8 mouse cellular contexts compared by ENCODE assay signal in the genomic region with DNA sequence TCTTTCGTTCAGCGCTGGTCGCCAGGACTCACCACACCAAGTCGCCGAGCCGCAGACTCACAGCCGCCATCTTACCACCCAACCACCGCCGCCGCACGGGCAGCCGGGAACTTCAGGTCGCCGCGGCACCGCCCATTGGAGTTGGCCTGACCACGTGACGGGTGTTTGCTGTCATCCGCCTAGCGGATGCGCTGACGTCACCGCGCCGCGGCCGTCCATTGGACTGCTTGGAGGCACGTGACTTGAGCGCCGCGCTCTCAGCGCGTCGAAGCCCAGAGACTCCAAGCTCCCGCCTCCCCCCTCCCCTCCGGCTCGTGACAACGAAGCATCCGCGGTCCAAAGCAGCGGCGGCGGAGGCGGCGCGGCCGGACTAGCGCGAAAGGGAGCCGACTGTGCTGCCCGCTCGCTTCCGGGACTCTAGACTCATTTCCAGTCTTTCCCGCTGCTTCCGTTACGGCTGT. TPM values are rescaled to one million over a fixed set of nuclear protein-coding genes. Genes with fewer than 3 reads are reported as not detected.
DNase-seq lines count a peak whose midpoint lies in the region; ATAC-seq lines count a peak whose summit lies in the region.

Gene Glyr1 (minus strand): TSS at position 90 of the 461 bp plus-strand sequence.
Gene Ubn1 (plus strand): TSS at position 284 of the 461 bp plus-strand sequence.

- peak; percentile 99 for ATAC-seq in heart, embryonic 13.5 days (ENCODE audit: extremely low read depth, insufficient number of reproducible peaks, low FRiP score, low TSS enrichment)
- peak; percentile 96 for ATAC-seq in liver, embryonic 12.5 days
- peak; percentile 99 for ATAC-seq in stomach, embryonic 15.5 days (ENCODE audit: insufficient read depth, low FRiP score, low read depth)

- peak within 1 kb of the TSS; percentile 88 for H3K4me2 ChIP-seq in heart, embryonic 13.5 days
- H3K4me2 ChIP-seq in liver, embryonic 12.5 days: peak within 1 kb of the TSS; percentile 92
- H3K4me2 ChIP-seq in stomach, embryonic 15.5 days: peak within 1 kb of the TSS; percentile 87

- peak within 1 kb of the TSS; percentile 87 for H3K4me3 ChIP-seq in brown adipose tissue, adult 24 weeks (ENCODE audit: insufficient read depth, low read depth, low read length)
- peak within 1 kb of the TSS; percentile 96 for H3K4me3 ChIP-seq in heart, embryonic 13.5 days
- H3K4me3 ChIP-seq in liver, embryonic 12.5 days: peak within 1 kb of the TSS; percentile 99
- H3K4me3 ChIP-seq in stomach, embryonic 15.5 days (replicated peaks): peak within 1 kb of the TSS; percentile 97

- DNase-seq in CD4-positive, CD25-positive, alpha-beta regulatory T cell, adult 2 months (ENCODE audit: low read depth, low spot score): peak; percentile 100
- DNase-seq in fat pad, adult 2 months (ENCODE audit: extremely low read depth, low read depth, low spot score): peak; percentile 90
- DNase-seq in kidney, postnatal 10 days: peak; percentile 100
- peak; percentile 99 for DNase-seq in natural killer cell, adult 2 months (ENCODE audit: low spot score in 2 of 2)

- peak within 1 kb of the TSS; percentile 97 for H3K9ac ChIP-seq in heart, embryonic 13.5 days
- H3K9ac ChIP-seq in liver, embryonic 12.5 days: peak within 1 kb of the TSS; percentile 96
- peak within 1 kb of the TSS; percentile 95 for H3K9ac ChIP-seq in stomach, embryonic 15.5 days

- no peaks in the 10 kb centered on the region for H3K9me3 ChIP-seq in heart, embryonic 13.5 days
- H3K9me3 ChIP-seq in liver, embryonic 12.5 days (replicated peaks): no peaks in the 10 kb centered on the region
- no peaks in the 10 kb centered on the region for H3K9me3 ChIP-seq in stomach, embryonic 15.5 days

- no peaks in the 10 kb centered on the region for H3K27me3 ChIP-seq in heart, embryonic 13.5 days (replicated peaks)
- H3K27me3 ChIP-seq in liver, embryonic 12.5 days (replicated peaks): no peaks in the 10 kb centered on the region
- no peaks in the 10 kb centered on the region for H3K27me3 ChIP-seq in stomach, embryonic 15.5 days (replicated peaks)

- peak within 1 kb of the TSS; percentile 94 for H3K27ac ChIP-seq in brown adipose tissue, adult 24 weeks (replicated peaks; ENCODE audit: low read depth, low read length)
- H3K27ac ChIP-seq in heart, embryonic 13.5 days (replicated peaks): peak within 1 kb of the TSS; percentile 98
- peak within 1 kb of the TSS; percentile 96 for H3K27ac ChIP-seq in liver, embryonic 12.5 days
- peak within 1 kb of the TSS; percentile 98 for H3K27ac ChIP-seq in stomach, embryonic 15.5 days

- under 1% methylated on average over 51 of the region's 56 CpGs for WGBS in heart, embryonic 13.5 days
- under 1% methylated on average over 56 of the region's 56 CpGs for WGBS in liver, embryonic 12.5 days (ENCODE audit: insufficient replicate concordance)
- under 1% methylated on average over 56 of the region's 56 CpGs for WGBS in stomach, embryonic 15.5 days

- peaks cover 44% of the 10 kb centered on the region for H3K36me3 ChIP-seq in heart, embryonic 13.5 days
- peaks cover 47% of the 10 kb centered on the region for H3K36me3 ChIP-seq in liver, embryonic 12.5 days
- H3K36me3 ChIP-seq in stomach, embryonic 15.5 days: peaks cover 20% of the 10 kb centered on the region

- H3K4me1 ChIP-seq in brown adipose tissue, adult 24 weeks (ENCODE audit: control insufficient read depth, insufficient read depth, insufficient read length, low read length): no peaks in the 10 kb centered on the region; the same call in 1 of the 2 replicates
- H3K4me1 ChIP-seq in heart, embryonic 13.5 days: peaks cover 30% of the 10 kb centered on the region
- peaks cover 36% of the 10 kb centered on the region for H3K4me1 ChIP-seq in liver, embryonic 12.5 days
- H3K4me1 ChIP-seq in stomach, embryonic 15.5 days: peaks cover 16% of the 10 kb centered on the region; the same call in 1 of the 2 replicates

RNA-seq across cellular contexts. Expression of gene Glyr1, which starts in this region (rescaled TPM):
- polyA plus RNA-seq in brown adipose tissue, adult 24 weeks (2012; ENCODE audit: insufficient read depth, insufficient read length, missing spikeins): 45.6 and 46.5 TPM in 2 replicates
- polyA plus RNA-seq in heart, embryonic 13.5 days (2015; fragmentation: Nextera tagmentation; extraction: Ambion mirVana): 88.7 and 93.1 TPM in 2 replicates
- 67.7 and 69.6 TPM in 2 replicates for polyA plus RNA-seq in liver, embryonic 12.5 days (2016; fragmentation: Nextera tagmentation; extraction: Ambion mirVana)
- polyA plus RNA-seq in stomach, embryonic 15.5 days (2015; fragmentation: Nextera tagmentation; extraction: Ambion mirVana): 118 and 138 TPM in 2 replicates

RNA-seq across cellular contexts. Expression of gene Ubn1, which starts in this region (rescaled TPM):
- 8.3 and 9.3 TPM in 2 replicates for polyA plus RNA-seq in brown adipose tissue, adult 24 weeks (2012; ENCODE audit: insufficient read depth, insufficient read length, missing spikeins)
- polyA plus RNA-seq in heart, embryonic 13.5 days (2015; fragmentation: Nextera tagmentation; extraction: Ambion mirVana): 11.2 and 12.1 TPM in 2 replicates
- 13.8 and 15.2 TPM in 2 replicates for polyA plus RNA-seq in liver, embryonic 12.5 days (2016; fragmentation: Nextera tagmentation; extraction: Ambion mirVana)
- 16.8 and 17.9 TPM in 2 replicates for polyA plus RNA-seq in stomach, embryonic 15.5 days (2015; fragmentation: Nextera tagmentation; extraction: Ambion mirVana)

Comparison
In these comparisons a context has a peak if more than half of its experiments do, and no peak if none do; other contexts are left out.
1. Peak in every context shown above with its lines: DNase-seq, ATAC-seq, H3K4me3 ChIP-seq and H3K27ac ChIP-seq.